Mouse (Mus musculus) sigmoid colon, adult 10 weeks (tissue): ENCODE data around the gene Olfr1036. TPM values are rescaled to one million over a fixed set of nuclear protein-coding genes. Genes with fewer than 3 reads are reported as not detected.

Experiments used
- polyA plus RNA-seq: library from polyadenylated mRNA; stranded (reverse); fragments of 350-450 nt; fragmentation: Illumina TruSeq; extraction: RNeasy Lipid Tissue Mini Kit (QIAGEN cat#74804); gene quantifications from one replicate; pipeline ENCODE4 v1.2.3, GENCODE M21; 2014; ENCODE audit warnings: low read depth, low replicate concordance

Gene Olfr1036
- polyA plus RNA-seq: not detected

GRCm38 (mm10) chr2:86073692-86074091 lies at the start of gene Olfr1036:
Gene Olfr1036 (plus strand): TSS chr2:86073992.

GRCm38 (mm10) chr2:86045561-86045960 lies 28.2 kb upstream of the Olfr1036 start, which contains the start of gene Olfr1034:
Gene Olfr1034 (plus strand): TSS chr2:86045861.

GRCm38 (mm10) chr2:86087285-86087684 lies 13.5 kb downstream of the Olfr1036 start, which contains the start of gene Olfr1037:
Gene Olfr1037 (minus strand): TSS chr2:86087385.

Other genes starting within 250 kb of the Olfr1036 start
- gene Olfr1019, start 228.5 kb upstream of the Olfr1036 start, polyA plus RNA-seq: not detected
- gene Olfr1020, start 227.0 kb upstream of the Olfr1036 start, polyA plus RNA-seq: not detected
- gene Olfr1022, start 205.4 kb upstream of the Olfr1036 start, polyA plus RNA-seq: not detected
- gene Olfr1023, start 188.4 kb upstream of the Olfr1036 start, polyA plus RNA-seq: not detected
- gene Olfr1024, start 168.9 kb upstream of the Olfr1036 start, polyA plus RNA-seq: not detected
- not detected for gene Olfr1025-ps1, start 158.8 kb upstream of the Olfr1036 start, polyA plus RNA-seq
- not detected for gene Olfr1026, start 152.4 kb upstream of the Olfr1036 start, polyA plus RNA-seq
- not detected for gene Olfr1028, start 123.6 kb upstream of the Olfr1036 start, polyA plus RNA-seq
- gene Olfr1029, start 100.1 kb upstream of the Olfr1036 start, polyA plus RNA-seq: 0.09 TPM
- gene Olfr1030, start 94.7 kb upstream of the Olfr1036 start, polyA plus RNA-seq: not detected
- not detected for gene Olfr1031, start 83.7 kb upstream of the Olfr1036 start, polyA plus RNA-seq
- not detected for gene Olfr1032, start 68.5 kb upstream of the Olfr1036 start, polyA plus RNA-seq
- 4.1 TPM for gene Olfr1033, start 53.4 kb upstream of the Olfr1036 start, polyA plus RNA-seq
- 0.57 TPM for gene Olfr1034, start 28.1 kb upstream of the Olfr1036 start, polyA plus RNA-seq
- not detected for gene Olfr1037, start 13.4 kb downstream of the Olfr1036 start, polyA plus RNA-seq
- gene Olfr1039, start 61.9 kb downstream of the Olfr1036 start, polyA plus RNA-seq: not detected
- not detected for gene Olfr1040, start 72.7 kb downstream of the Olfr1036 start, polyA plus RNA-seq
- gene Olfr1042, start 87.8 kb downstream of the Olfr1036 start, polyA plus RNA-seq: not detected
- not detected for gene Olfr1043, start 93.5 kb downstream of the Olfr1036 start, polyA plus RNA-seq
- gene Olfr1044, start 103.8 kb downstream of the Olfr1036 start, polyA plus RNA-seq: not detected
- gene Olfr52, start 111.7 kb downstream of the Olfr1036 start, polyA plus RNA-seq: not detected
- not detected for gene Olfr1045, start 129.0 kb downstream of the Olfr1036 start, polyA plus RNA-seq
- not detected for gene Olfr1046, start 145.3 kb downstream of the Olfr1036 start, polyA plus RNA-seq
- gene Olfr1047, start 157.4 kb downstream of the Olfr1036 start, polyA plus RNA-seq: not detected
- gene Olfr1048, start 166.3 kb downstream of the Olfr1036 start, polyA plus RNA-seq: not detected
- gene Olfr1049, start 184.3 kb downstream of the Olfr1036 start, polyA plus RNA-seq: not detected
- gene Olfr1051, start 205.1 kb downstream of the Olfr1036 start, polyA plus RNA-seq: not detected
- gene Olfr1052, start 218.5 kb downstream of the Olfr1036 start, polyA plus RNA-seq: not detected
- not detected for gene Olfr1053, start 241.3 kb downstream of the Olfr1036 start, polyA plus RNA-seq